Mouse (Mus musculus) urinary bladder, postnatal 14 days (tissue): Measurements from ENCODE around the gene Gmppb.
A peak's percentile ranks its signal among the peaks of the same experiment; 100 is the strongest.
"Not testable (repeated sequence)": the region's sequence is repeated elsewhere in the genome, so short reads cannot be mapped to it uniquely, and the experiment has no call there.

ENCODE experiments used
- DNase-seq: peaks from one replicate; pipeline ENCODE4 v3.0.0; 2021; ENCODE audit warnings: low spot score

Gene Gmppb

GRCm38 (mm10) chr9:108049016-108049455, at the start of gene Gmppb:
Gene Gmppb, plus strand, starts transcription at chr9:108049242.
- DNase-seq, result peak; percentile 97

GRCm38 (mm10) chr9:108001922-108002770, 46.9 kb upstream of the Gmppb start, which contains the start of gene Ip6k1:
Gene Ip6k1, plus strand, starts transcription at chr9:108002501.
- DNase-seq, result peak; percentile 100

- DNase-seq, result no peak
Observed at GRCm38 (mm10) chr9:108002778-108003530, 46.1 kb upstream of the Gmppb start.

GRCm38 (mm10) chr9:108003531-108003890, 45.5 kb upstream of the Gmppb start:
- DNase-seq, result no peak

GRCm38 (mm10) chr9:108008041-108008440, 41.0 kb upstream of the Gmppb start:
- no peak for DNase-seq

- no peak for DNase-seq
Observed at GRCm38 (mm10) chr9:108010385-108010784, 38.7 kb upstream of the Gmppb start.

GRCm38 (mm10) chr9:108013577-108013976, 35.5 kb upstream of the Gmppb start:
- not testable (repeated sequence) for DNase-seq

- DNase-seq, result no peak
Observed at GRCm38 (mm10) chr9:108017127-108017526, 31.9 kb upstream of the Gmppb start.

GRCm38 (mm10) chr9:108020741-108021140, 28.3 kb upstream of the Gmppb start:
- DNase-seq, result no peak

GRCm38 (mm10) chr9:108023216-108023615, 25.8 kb upstream of the Gmppb start:
- DNase-seq, result no peak

DNA sequence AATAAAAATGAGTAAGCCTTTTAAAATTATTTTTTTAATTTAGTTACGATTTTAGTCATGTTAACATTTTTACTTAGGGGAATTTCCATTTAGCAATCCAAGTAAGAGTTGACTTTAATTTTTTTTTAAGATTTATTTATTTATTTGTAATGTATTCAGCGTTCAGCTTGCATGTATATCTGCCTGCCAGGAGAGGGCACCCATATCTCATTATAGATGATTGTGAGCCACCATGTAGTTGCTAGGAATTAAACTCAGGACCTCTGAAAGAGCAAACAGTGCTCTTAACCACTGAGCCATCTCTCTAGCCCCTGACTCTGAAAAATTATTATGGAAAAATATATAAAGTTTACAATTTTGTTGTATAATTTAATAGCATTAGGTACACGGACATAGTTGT, 22.5 kb upstream of the Gmppb start:
- DNase-seq, result no peak

- DNase-seq, result no peak
Observed at GRCm38 (mm10) chr9:108027867-108028266, 21.2 kb upstream of the Gmppb start.

GRCm38 (mm10) chr9:108032126-108032525, 16.9 kb upstream of the Gmppb start:
- no peak for DNase-seq

- DNase-seq, result peak; percentile 45
Observed at GRCm38 (mm10) chr9:108035331-108036156, 13.5 kb upstream of the Gmppb start.

DNA sequence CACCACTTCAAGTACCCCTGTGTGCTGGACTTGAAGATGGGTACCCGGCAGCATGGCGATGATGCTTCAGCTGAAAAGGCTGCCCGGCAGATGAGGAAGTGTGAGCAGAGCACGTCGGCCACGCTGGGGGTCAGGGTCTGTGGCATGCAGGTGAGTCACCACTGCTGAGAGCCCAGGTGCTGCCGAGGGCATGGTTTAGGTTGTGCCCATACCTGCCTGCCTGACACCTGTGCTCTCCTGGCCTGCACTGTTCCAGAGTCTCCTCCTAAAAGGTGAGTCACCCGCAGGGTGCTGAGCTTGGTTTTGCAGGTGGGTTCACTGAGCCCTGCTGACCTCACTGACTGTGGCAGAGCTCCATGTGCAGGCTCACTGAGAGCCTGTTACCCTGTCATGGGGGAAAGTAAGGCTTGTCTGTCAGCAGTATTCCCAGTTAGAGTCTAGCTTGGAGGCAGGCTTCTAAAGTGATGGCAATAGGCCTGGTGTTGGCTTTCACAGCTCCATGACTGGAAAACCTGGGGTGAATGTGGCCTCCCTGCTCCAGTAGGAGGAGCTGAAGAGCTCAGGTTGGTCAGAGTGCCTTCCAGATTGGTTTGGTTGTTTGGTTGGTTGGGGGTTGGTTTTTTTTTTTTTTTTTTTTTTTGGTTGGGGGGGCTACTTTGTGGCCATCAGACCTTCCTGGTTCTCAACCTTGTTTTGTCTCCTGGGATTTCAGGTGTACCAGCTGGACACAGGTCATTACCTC, 4.1 kb upstream of the Gmppb start:
- no peak for DNase-seq

DNA sequence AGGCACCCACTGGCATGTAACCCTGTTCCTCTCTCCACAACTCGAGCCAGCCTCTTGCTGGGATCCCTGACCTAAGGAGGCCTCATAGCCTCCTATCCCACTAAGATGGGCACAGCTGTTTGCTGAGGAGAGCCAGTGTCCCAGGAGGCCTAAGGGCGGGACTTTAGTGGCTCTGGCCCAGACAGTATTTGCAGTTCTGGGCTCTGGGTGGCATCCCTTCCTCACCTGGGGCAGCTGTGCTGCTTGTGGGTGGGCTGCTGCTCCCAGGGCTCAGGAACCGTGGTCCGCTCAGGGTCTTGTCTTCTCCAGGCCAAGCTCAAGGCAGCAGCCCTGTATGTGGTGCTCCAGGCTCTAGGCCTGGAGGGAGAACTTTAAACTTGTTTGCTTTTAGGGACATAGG, 2.5 kb upstream of the Gmppb start:
- no peak for DNase-seq

DNA sequence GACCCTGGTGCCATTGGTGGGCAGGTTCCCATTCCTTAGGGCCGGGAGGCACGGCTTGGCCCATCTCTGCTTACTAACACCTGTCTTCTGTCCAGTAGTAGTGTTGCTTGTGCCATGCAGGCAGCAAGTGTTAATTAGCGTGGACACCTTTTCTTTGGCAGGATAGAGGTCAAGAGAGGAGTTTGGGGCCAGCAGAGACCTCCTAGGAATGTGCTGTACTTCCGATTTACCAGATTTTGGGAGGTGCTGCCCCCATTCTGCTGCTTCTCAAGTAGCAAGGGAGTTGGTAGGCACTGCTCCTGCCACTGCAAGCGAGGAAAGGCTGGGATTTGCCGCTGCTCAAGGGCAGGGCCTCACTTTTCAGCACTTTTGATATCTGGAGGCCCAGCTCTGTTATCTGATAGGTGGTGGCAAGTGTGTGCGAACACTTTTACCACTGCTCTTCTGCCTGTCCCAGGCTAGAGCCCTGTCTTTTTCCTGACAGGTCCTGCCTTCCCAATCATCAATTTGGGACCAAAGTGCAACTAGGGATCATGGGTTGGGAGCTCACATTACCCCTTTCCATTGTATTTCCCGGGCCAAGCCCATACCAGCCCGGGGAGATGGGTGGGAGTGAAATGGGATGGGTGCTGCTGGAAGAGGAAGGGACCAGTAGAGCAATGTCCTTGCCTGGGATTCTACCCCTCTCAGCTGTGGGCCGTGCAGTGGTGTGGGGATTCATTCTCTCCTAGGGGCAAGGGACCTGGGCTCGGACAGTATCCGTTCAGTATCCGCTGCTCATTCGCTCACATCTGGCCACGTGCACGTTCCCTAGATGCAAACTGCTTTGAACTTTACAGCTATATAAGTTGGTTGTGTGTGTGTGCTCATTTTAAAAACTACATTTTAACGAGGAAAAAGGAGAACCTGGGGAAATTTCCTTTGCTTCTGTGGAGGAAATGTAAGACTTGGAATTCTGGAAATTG, 1.2 kb upstream of the Gmppb start:
- DNase-seq, result no peak

- no peak for DNase-seq
Observed at GRCm38 (mm10) chr9:108048566-108048955, 481 bp upstream of the Gmppb start.

- DNase-seq, result no peak
Observed at GRCm38 (mm10) chr9:108049561-108050251, 664 bp downstream of the Gmppb start.
